Comparison of ENCODE assay signal across 13 mouse cellular contexts in the genomic region with DNA sequence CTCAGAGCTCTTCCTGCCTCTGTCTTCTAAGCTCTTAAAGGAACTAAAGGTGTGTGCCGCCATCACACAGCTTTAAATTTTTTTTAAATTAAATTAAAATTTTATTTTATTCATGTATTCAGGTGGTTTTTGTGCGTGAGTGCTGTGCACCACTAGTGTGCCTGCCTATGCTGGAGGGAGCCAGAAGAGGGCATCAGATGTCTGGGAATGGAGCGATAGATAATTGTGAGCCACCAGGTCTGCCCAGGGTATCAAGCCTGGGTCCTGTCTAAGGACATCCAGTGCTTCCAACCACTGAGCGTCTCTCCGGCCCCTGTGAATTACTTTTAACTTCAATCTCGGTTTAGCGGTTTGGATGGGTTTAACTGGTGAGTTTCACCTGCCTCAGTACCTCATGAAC. TPM values are rescaled to one million over a fixed set of nuclear protein-coding genes. Genes with fewer than 3 reads are reported as not detected.
DNase-seq lines count a peak whose midpoint lies in the region; TF ChIP-seq lines count a peak whose summit lies in the region.
"Had no signal": no experiment of that assay in that cellular context is flagged by ENCODE, and none has a peak within 500 bp of the region (broad histone marks: within the 10 kb centered on the region; RNA-seq: fewer than 3 reads in every experiment).

No protein-coding gene starts in this region.

- intact Hi-C loops in left cerebral cortex, adult 2 months (cut with DNase I): no loop called here
- intact Hi-C loops in left cerebral cortex, postnatal 36 days (cut with DNase I): no loop called here

- H3K4me3 ChIP-seq in left cerebral cortex, adult 2 months: no peak overlapping the region
- H3K4me3 ChIP-seq: hindbrain, embryonic 10.5 days; midbrain, embryonic 12.5 days; neural tube, embryonic 15.5 days had no signal

- TF ChIP-seq CTCF in left cerebral cortex, adult 2 months (IDR thresholded peaks at IDR 0.05): peak; percentile 38

- peak; percentile 36 for DNase-seq in adrenal gland, postnatal 14 days
- DNase-seq in adrenal gland, adult 8-10 months: no peak
- no peak for DNase-seq in left cerebral cortex, adult 2 months (ENCODE audit: extremely low spot score in 1 of 2, low spot score in 2 of 2)
- DNase-seq in left cerebral cortex, postnatal 36 days (ENCODE audit: low spot score in 2 of 2): no peak
- DNase-seq in ES-CJ7 (ENCODE audit: low read depth, low spot score): peak; percentile 67
- peak; percentile 7 for DNase-seq in lung, postnatal 36 days
- no peak for DNase-seq in gastrocnemius, adult 18-20 months (ENCODE audit: low spot score)
- no peak for DNase-seq in layer of hippocampus, adult 9-10 months (ENCODE audit: low spot score)
- DNase-seq: cerebellum, adult 9-11 months; heart, adult 18-20 months had no signal

- no peak overlapping the region for H3K27ac ChIP-seq in left cerebral cortex, adult 2 months
- H3K27ac ChIP-seq: hindbrain, embryonic 10.5 days; midbrain, embryonic 12.5 days; neural tube, embryonic 15.5 days had no signal

RNA-seq across cellular contexts. Expression of gene Afg3l1, which starts 4.9 kb away (rescaled TPM):
- 63.9 and 69.6 TPM in 2 replicates for total RNA-seq in adrenal gland, postnatal 14 days (2021)
- total RNA-seq in adrenal gland, adult 8-10 months (2022): 10 to 100 TPM; 69.7 to 99.4 (median 85.1) TPM
- 10 to 100 TPM; 26.3 to 31.1 TPM for total RNA-seq in left cerebral cortex, adult 2 months (2021)
- total RNA-seq in left cerebral cortex, postnatal 36 days (2021): 10 to 100 TPM; 29.5 to 40.5 TPM
- total RNA-seq in gastrocnemius, adult 18-20 months (2021): 10 to 100 TPM; 37.8 to 41.0 TPM

RNA-seq across cellular contexts. Expression of gene Dbndd1, which starts 32.6 kb away (rescaled TPM):
- total RNA-seq in adrenal gland, postnatal 14 days (2021): 0.26 and 0.75 TPM in 2 replicates
- total RNA-seq in adrenal gland, adult 8-10 months (2022): 1 to 10 TPM in 1 of 4 experiments, under 1 TPM in 3; 0.21 to 1.2 (median 0.59) TPM
- 10 to 100 TPM; 16.0 to 18.0 TPM for total RNA-seq in left cerebral cortex, adult 2 months (2021)
- 10 to 100 TPM; 15.6 to 17.5 TPM for total RNA-seq in left cerebral cortex, postnatal 36 days (2021)
- not detected for total RNA-seq in gastrocnemius, adult 18-20 months (2021)
- total RNA-seq: heart, adult 18-20 months had no signal

RNA-seq across cellular contexts. Expression of gene Gas8, which starts 36.0 kb away (rescaled TPM):
- total RNA-seq in adrenal gland, postnatal 14 days (2021): 13.1 and 17.5 TPM in 2 replicates
- total RNA-seq in adrenal gland, adult 8-10 months (2022): 10 to 100 TPM; 10.7 to 26.2 (median 15.4) TPM
- 10 to 100 TPM; 29.0 to 29.1 TPM for total RNA-seq in left cerebral cortex, adult 2 months (2021)
- total RNA-seq in left cerebral cortex, postnatal 36 days (2021): 10 to 100 TPM; 23.4 to 34.5 TPM
- total RNA-seq in gastrocnemius, adult 18-20 months (2021): 1 to 10 TPM; 3.6 to 4.9 TPM

RNA-seq across cellular contexts. Expression of gene Def8, which starts 59.3 kb away (rescaled TPM):
- total RNA-seq in adrenal gland, postnatal 14 days (2021): 26.7 and 28.5 TPM in 2 replicates
- 10 to 100 TPM; 27.8 to 40.1 (median 34.2) TPM for total RNA-seq in adrenal gland, adult 8-10 months (2022)
- total RNA-seq in left cerebral cortex, adult 2 months (2021): 10 to 100 TPM; 55.0 to 55.5 TPM
- 10 to 100 TPM; 62.0 to 64.3 TPM for total RNA-seq in left cerebral cortex, postnatal 36 days (2021)
- 10 to 100 TPM; 34.6 to 43.7 TPM for total RNA-seq in gastrocnemius, adult 18-20 months (2021)

Comparison
In these comparisons a context has a peak if more than half of its experiments do, and no peak if none do; other contexts are left out.
1. DNase-seq: peak in adrenal gland, postnatal 14 days (single experiment), ES-CJ7 (single experiment) and lung, postnatal 36 days (single experiment); none in adrenal gland, adult 8-10 months (single experiment), left cerebral cortex, adult 2 months (0 of 2), left cerebral cortex, postnatal 36 days (0 of 2), gastrocnemius, adult 18-20 months (single experiment) and layer of hippocampus, adult 9-10 months (single experiment).